Mouse (Mus musculus): ENCODE data around the gene Mgp.

- no peak for TF ChIP-seq GATA1 (IDR thresholded peaks at IDR 0.05; ENCODE audit: borderline replicate concordance, low read length)
- TF ChIP-seq FLI1 (IDR thresholded peaks at IDR 0.05; ENCODE audit: low read length), result no peak
Measured at GRCm38 (mm10) chr6:136857873-136858260, 17.8 kb downstream of the Mgp start.
